Mouse (Mus musculus): ENCODE data around the gene Rpp40. TPM values are rescaled to one million over a fixed set of nuclear protein-coding genes. Genes with fewer than 3 reads are reported as not detected.

Rpp40 gene
- polyA plus RNA-seq, 2 experiments: 9.8 to 20.3 TPM

- ATAC-seq (ENCODE audit: low FRiP score, low read depth): no peak
- Histone ChIP-seq H3K9ac (ENCODE audit: low read depth, low read length, severe bottlenecking) (no peak overlapping the region), H3K4me2 (replicated peaks; ENCODE audit: low read depth, low read length, severe bottlenecking) (no peak overlapping the region), H3K36me3 (ENCODE audit: control insufficient read depth, insufficient read depth, low read length) (peaks cover 8% of the 10 kb centered on the region; the same call in 1 of the 2 replicates), H3K27me3 (ENCODE audit: control insufficient read depth, insufficient read depth, low read length) (no peaks in the 10 kb centered on the region), H3K4me1 (ENCODE audit: control insufficient read depth, insufficient read depth, low read length) (peaks cover 6% of the 10 kb centered on the region; the same call in 1 of the 2 replicates), H3K27ac (replicated peaks; ENCODE audit: low read depth, low read length) (no peak overlapping the region), H3K4me3 (replicated peaks; ENCODE audit: low read length) (no peak overlapping the region), H3K9me3 (ENCODE audit: control insufficient read depth, low read length) (no peaks in the 10 kb centered on the region)
- WGBS: 68% methylated on average over 2 of the region's 2 CpGs
- TF ChIP-seq POLR2A (IDR thresholded peaks at IDR 0.05; ENCODE audit: borderline replicate concordance, extremely low read depth, insufficient read depth, insufficient read length): no peak
- no peak for DNase-seq (ENCODE audit: low spot score)
Observed at GRCm38 (mm10) chr13:35852851-35853575, 53.1 kb downstream of the Rpp40 start.

- Histone ChIP-seq H3K4me1 (ENCODE audit: control insufficient read depth, insufficient read depth, low read length) (peaks cover 9% of the 10 kb centered on the region; the same call in 1 of the 2 replicates), H3K9ac (ENCODE audit: low read depth, low read length, severe bottlenecking) (no peak overlapping the region), H3K27me3 (ENCODE audit: control insufficient read depth, insufficient read depth, low read length) (no peaks in the 10 kb centered on the region), H3K4me2 (replicated peaks; ENCODE audit: low read depth, low read length, severe bottlenecking) (no peak overlapping the region), H3K27ac (replicated peaks; ENCODE audit: low read depth, low read length) (no peak overlapping the region), H3K9me3 (ENCODE audit: control insufficient read depth, low read length) (no peaks in the 10 kb centered on the region), H3K4me3 (replicated peaks; ENCODE audit: low read length) (no peak overlapping the region), H3K36me3 (ENCODE audit: control insufficient read depth, insufficient read depth, low read length) (no peaks in the 10 kb centered on the region)
- WGBS: 92% methylated on average over 6 of the region's 6 CpGs
- DNase-seq (ENCODE audit: low spot score) (no peak), ATAC-seq (ENCODE audit: low FRiP score, low read depth) (no peak)
- TF ChIP-seq POLR2A (IDR thresholded peaks at IDR 0.05; ENCODE audit: borderline replicate concordance, extremely low read depth, insufficient read depth, insufficient read length): no peak
Observed at GRCm38 (mm10) chr13:35851581-35851980, 54.6 kb downstream of the Rpp40 start.

GRCm38 (mm10) chr13:35848694-35849093, 57.5 kb downstream of the Rpp40 start:
- peaks cover 21% of the 10 kb centered on the region for H3K4me1 ChIP-seq (ENCODE audit: control insufficient read depth, insufficient read depth, low read length)
- H3K27ac ChIP-seq (replicated peaks; ENCODE audit: low read depth, low read length): no peak overlapping the region
- ATAC-seq (ENCODE audit: low FRiP score, low read depth) (no peak), DNase-seq (ENCODE audit: low spot score) (no peak)
- no peak overlapping the region for H3K4me3 ChIP-seq (replicated peaks; ENCODE audit: low read length)
- 68% methylated on average over 3 of the region's 3 CpGs for WGBS
- H3K9ac ChIP-seq (ENCODE audit: low read depth, low read length, severe bottlenecking): no peak overlapping the region
- TF ChIP-seq POLR2A (IDR thresholded peaks at IDR 0.05; ENCODE audit: borderline replicate concordance, extremely low read depth, insufficient read depth, insufficient read length): no peak
- H3K4me2 ChIP-seq (replicated peaks; ENCODE audit: low read depth, low read length, severe bottlenecking): no peak overlapping the region
- no peaks in the 10 kb centered on the region for H3K36me3 ChIP-seq (ENCODE audit: control insufficient read depth, insufficient read depth, low read length)
- H3K9me3 ChIP-seq (ENCODE audit: control insufficient read depth, low read length): no peaks in the 10 kb centered on the region
- no peaks in the 10 kb centered on the region for H3K27me3 ChIP-seq (ENCODE audit: control insufficient read depth, insufficient read depth, low read length)

- Histone ChIP-seq H3K4me3 (replicated peaks; ENCODE audit: low read length) (no peak overlapping the region), H3K9me3 (ENCODE audit: control insufficient read depth, low read length) (no peaks in the 10 kb centered on the region), H3K9ac (ENCODE audit: low read depth, low read length, severe bottlenecking) (no peak overlapping the region), H3K27ac (replicated peaks; ENCODE audit: low read depth, low read length) (no peak overlapping the region), H3K27me3 (ENCODE audit: control insufficient read depth, insufficient read depth, low read length) (no peaks in the 10 kb centered on the region), H3K4me1 (ENCODE audit: control insufficient read depth, insufficient read depth, low read length) (peaks cover 18% of the 10 kb centered on the region), H3K4me2 (replicated peaks; ENCODE audit: low read depth, low read length, severe bottlenecking) (no peak overlapping the region), H3K36me3 (ENCODE audit: control insufficient read depth, insufficient read depth, low read length) (0 out of 2 replicates have a peak, but pooled peaks cover 8% of the 10 kb centered on the region)
- WGBS: 20% methylated on average over 3 of the region's 3 CpGs
- no peak for TF ChIP-seq POLR2A (IDR thresholded peaks at IDR 0.05; ENCODE audit: borderline replicate concordance, extremely low read depth, insufficient read depth, insufficient read length)
- DNase-seq (ENCODE audit: low spot score): peak; percentile 65
- peak; percentile 30; the same call in 1 of the 2 replicates for ATAC-seq (ENCODE audit: low FRiP score, low read depth)
Observed at GRCm38 (mm10) chr13:35845306-35845705, 60.9 kb downstream of the Rpp40 start.

Other genes starting within 250 kb of the Rpp40 start
- gene Cdyl, start 246.5 kb downstream of the Rpp40 start, polyA plus RNA-seq (2012; rRNA removed): 18.7 and 20.1 TPM in 2 replicates
- gene Cdyl, start 246.5 kb downstream of the Rpp40 start, polyA plus RNA-seq (2014; fragmentation: Nextera tagmentation; extraction: Ambion mirVana): 22.7 and 24.1 TPM in 2 replicates
- 1.6 and 2.1 TPM in 2 replicates for gene Ppp1r3g, start 52.5 kb upstream of the Rpp40 start, polyA plus RNA-seq (2012; rRNA removed)
- gene Ppp1r3g, start 52.5 kb upstream of the Rpp40 start, polyA plus RNA-seq (2014; fragmentation: Nextera tagmentation; extraction: Ambion mirVana): 2.0 and 2.2 TPM in 2 replicates
- gene Fars2, start 211.1 kb upstream of the Rpp40 start, polyA plus RNA-seq (2012; rRNA removed): 27.6 and 32.3 TPM in 2 replicates
- gene Fars2, start 211.1 kb upstream of the Rpp40 start, polyA plus RNA-seq (2014; fragmentation: Nextera tagmentation; extraction: Ambion mirVana): 35.2 and 39.2 TPM in 2 replicates
- gene Lyrm4, start 211.2 kb upstream of the Rpp40 start, polyA plus RNA-seq (2012; rRNA removed): 7.1 and 8.9 TPM in 2 replicates
- gene Lyrm4, start 211.2 kb upstream of the Rpp40 start, polyA plus RNA-seq (2014; fragmentation: Nextera tagmentation; extraction: Ambion mirVana): 27.4 and 28.4 TPM in 2 replicates